Mouse (Mus musculus) heart, embryonic 12.5 days (tissue): ENCODE data around the gene Hapln1. TPM values are rescaled to one million over a fixed set of nuclear protein-coding genes. Genes with fewer than 3 reads are reported as not detected.

Experiments
- ATAC-seq: fragments of 200-750 bp; cut with Nextera tagmentation; 2 replicates; pipeline ENCODE4 v1.8.0; 2017; ENCODE audit warnings: moderate TSS enrichment, moderate library complexity; ENCODE audit not compliant: insufficient number of reproducible peaks, low FRiP score
- H3K27ac ChIP-seq: fragments of 300-500 bp; sonication (generic); 2 replicates; pipeline ENCODE4 v1.5.1; 2016; ENCODE audit warnings: mild to moderate bottlenecking, moderate library complexity; ENCODE audit not compliant: poor library complexity, severe bottlenecking
- H3K27me3 ChIP-seq: fragments of 300-500 bp; sonication (generic); replicated peaks from 2 replicates; pipeline ENCODE4 v1.6.1; 2016; ENCODE audit warnings: mild to moderate bottlenecking, moderate library complexity
- H3K36me3 ChIP-seq: fragments of 300-500 bp; sonication (generic); 2 replicates; pipeline ENCODE4 v1.6.1; 2016; ENCODE audit warnings: mild to moderate bottlenecking, moderate library complexity
- H3K4me1 ChIP-seq: fragments of 300-500 bp; sonication (generic); replicated peaks from 2 replicates; pipeline ENCODE4 v1.6.1; 2016; ENCODE audit warnings: mild to moderate bottlenecking
- H3K4me2 ChIP-seq: fragments of 300-500 bp; sonication (generic); 2 replicates; pipeline ENCODE4 v1.6.1; 2016; ENCODE audit warnings: mild to moderate bottlenecking, moderate library complexity
- H3K4me3 ChIP-seq: fragments of 300-500 bp; sonication (generic); 2 replicates; pipeline ENCODE4 v1.5.1; 2016; ENCODE audit warnings: mild to moderate bottlenecking
- H3K9ac ChIP-seq: fragments of 300-500 bp; sonication (generic); 2 replicates; pipeline ENCODE4 v1.6.1; 2016; ENCODE audit warnings: mild to moderate bottlenecking, moderate library complexity
- H3K9me3 ChIP-seq: fragments of 300-500 bp; sonication (generic); replicated peaks from 2 replicates; pipeline ENCODE4 v1.6.1; 2016; ENCODE audit warnings: mild to moderate bottlenecking, moderate library complexity
- WGBS: fragments of 180-500 bp; shearing (Covaris S2); methylation state at CpG from one replicate; pipeline ENCODE4 v1.1.7; 2016; 5-methylcytosine and 5-hydroxymethylcytosine counted together
- polyA plus RNA-seq: library from polyadenylated mRNA; unstranded; fragments of >200 nt; fragmentation: Nextera tagmentation; extraction: Ambion mirVana; gene quantifications from 2 replicates; pipeline ENCODE4 v1.2.1, GENCODE M21; 2016

Gene Hapln1
- polyA plus RNA-seq, 1 experiment from 2014 or later = 43.8 TPM

- no peaks in the 10 kb centered on the region for H3K36me3 ChIP-seq
- H3K4me2 ChIP-seq = no peak overlapping the region
- no peaks in the 10 kb centered on the region for H3K27me3 ChIP-seq
- H3K9ac ChIP-seq = no peak overlapping the region
- no peaks in the 10 kb centered on the region for H3K9me3 ChIP-seq
- no peak for ATAC-seq
- 27% methylated on average over 2 of the region's 2 CpGs for WGBS
- peaks cover 10% of the 10 kb centered on the region; the same call in 1 of the 2 replicates for H3K4me1 ChIP-seq
- no peak overlapping the region for H3K4me3 ChIP-seq
- H3K27ac ChIP-seq = no peak overlapping the region
Observed at GRCm38 (mm10) chr13:89548203-89548740, 8.7 kb downstream of the Hapln1 start.

GRCm38 (mm10) chr13:89549507-89549906 is 9.9 kb downstream of the Hapln1 start:
- Histone ChIP-seq H3K4me2 (no peak overlapping the region), H3K27me3 (no peaks in the 10 kb centered on the region), H3K27ac (no peak overlapping the region), H3K9me3 (no peaks in the 10 kb centered on the region), H3K36me3 (no peaks in the 10 kb centered on the region), H3K4me3 (no peak overlapping the region), H3K9ac (no peak overlapping the region), H3K4me1 (peaks cover 10% of the 10 kb centered on the region; the same call in 1 of the 2 replicates)
- ATAC-seq = no peak
- WGBS = 46% methylated on average over 4 of the region's 4 CpGs

- Histone ChIP-seq H3K9ac (no peak overlapping the region), H3K27ac (no peak overlapping the region), H3K4me1 (peaks cover 10% of the 10 kb centered on the region; the same call in 1 of the 2 replicates), H3K4me2 (no peak overlapping the region), H3K27me3 (no peaks in the 10 kb centered on the region), H3K36me3 (no peaks in the 10 kb centered on the region), H3K4me3 (no peak overlapping the region), H3K9me3 (no peaks in the 10 kb centered on the region)
- 15% methylated on average over 1 of the region's 1 CpGs for WGBS
- no peak for ATAC-seq
Observed at GRCm38 (mm10) chr13:89551502-89551901, 11.9 kb downstream of the Hapln1 start.

- 85% methylated on average over 5 of the region's 5 CpGs for WGBS
- H3K9ac ChIP-seq = no peak overlapping the region
- H3K27me3 ChIP-seq = no peaks in the 10 kb centered on the region
- H3K4me2 ChIP-seq = no peak overlapping the region
- no peak for ATAC-seq
- H3K36me3 ChIP-seq = no peaks in the 10 kb centered on the region
- H3K9me3 ChIP-seq = no peaks in the 10 kb centered on the region
- H3K4me3 ChIP-seq = no peak overlapping the region
- no peaks in the 10 kb centered on the region for H3K4me1 ChIP-seq
- H3K27ac ChIP-seq = no peak overlapping the region
Observed at GRCm38 (mm10) chr13:89564518-89564917, 24.9 kb downstream of the Hapln1 start.

GRCm38 (mm10) chr13:89566300-89566699 is 26.7 kb downstream of the Hapln1 start:
- Histone ChIP-seq H3K4me1 (no peaks in the 10 kb centered on the region), H3K9ac (no peak overlapping the region), H3K4me2 (no peak overlapping the region), H3K4me3 (no peak overlapping the region), H3K27ac (no peak overlapping the region), H3K9me3 (no peaks in the 10 kb centered on the region), H3K36me3 (no peaks in the 10 kb centered on the region), H3K27me3 (no peaks in the 10 kb centered on the region)
- no peak for ATAC-seq
- 74% methylated on average over 4 of the region's 4 CpGs for WGBS

- ATAC-seq = no peak
- Histone ChIP-seq H3K4me2 (no peak overlapping the region), H3K9me3 (no peaks in the 10 kb centered on the region), H3K36me3 (no peaks in the 10 kb centered on the region), H3K4me1 (no peaks in the 10 kb centered on the region), H3K27me3 (no peaks in the 10 kb centered on the region), H3K4me3 (no peak overlapping the region), H3K9ac (no peak overlapping the region), H3K27ac (no peak overlapping the region)
- 91% methylated on average over 2 of the region's 2 CpGs for WGBS
Observed at GRCm38 (mm10) chr13:89579115-89579514, 39.5 kb downstream of the Hapln1 start.

GRCm38 (mm10) chr13:89583138-89583746 is 43.6 kb downstream of the Hapln1 start:
- ATAC-seq = no peak
- H3K27ac ChIP-seq = no peak overlapping the region
- H3K4me2 ChIP-seq = no peak overlapping the region
- H3K36me3 ChIP-seq = no peaks in the 10 kb centered on the region
- WGBS = 68% methylated on average over 4 of the region's 4 CpGs
- H3K9me3 ChIP-seq = no peaks in the 10 kb centered on the region
- no peaks in the 10 kb centered on the region for H3K27me3 ChIP-seq
- no peak overlapping the region for H3K4me3 ChIP-seq
- no peaks in the 10 kb centered on the region for H3K4me1 ChIP-seq
- no peak overlapping the region for H3K9ac ChIP-seq

- Histone ChIP-seq H3K9me3 (no peaks in the 10 kb centered on the region), H3K36me3 (no peaks in the 10 kb centered on the region), H3K4me1 (no peaks in the 10 kb centered on the region), H3K4me3 (no peak overlapping the region), H3K9ac (no peak overlapping the region), H3K4me2 (no peak overlapping the region), H3K27me3 (no peaks in the 10 kb centered on the region), H3K27ac (no peak overlapping the region)
- WGBS = 60% methylated on average over 10 of the region's 10 CpGs
- no peak for ATAC-seq
Observed at GRCm38 (mm10) chr13:89583747-89584738, 44.4 kb downstream of the Hapln1 start.

DNA sequence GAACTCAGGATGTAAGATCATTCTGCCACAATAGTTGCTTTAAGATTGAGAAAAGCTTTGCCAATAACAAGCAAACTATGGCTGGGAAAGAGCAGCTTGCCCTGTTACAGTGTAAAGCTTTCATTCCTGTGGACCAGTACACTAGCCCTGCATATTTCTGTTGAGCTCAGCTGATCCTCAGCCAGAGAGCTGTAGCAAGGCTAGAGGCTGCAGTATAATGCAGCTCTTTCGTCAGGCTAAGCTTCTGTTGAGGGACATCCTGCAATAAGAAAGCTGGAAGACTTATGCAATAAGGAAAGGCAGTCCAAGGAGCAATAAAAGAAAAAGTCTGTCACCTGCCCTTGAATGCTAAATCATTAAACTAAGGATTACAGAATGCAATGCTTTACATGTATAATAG is 45.5 kb downstream of the Hapln1 start:
- no peak overlapping the region for H3K27ac ChIP-seq
- no peaks in the 10 kb centered on the region for H3K27me3 ChIP-seq
- H3K4me3 ChIP-seq = no peak overlapping the region
- H3K4me2 ChIP-seq = no peak overlapping the region
- ATAC-seq = no peak
- 82% methylated on average over 1 of the region's 1 CpGs for WGBS
- no peaks in the 10 kb centered on the region for H3K4me1 ChIP-seq
- H3K9ac ChIP-seq = no peak overlapping the region
- no peaks in the 10 kb centered on the region for H3K9me3 ChIP-seq
- H3K36me3 ChIP-seq = no peaks in the 10 kb centered on the region

DNA sequence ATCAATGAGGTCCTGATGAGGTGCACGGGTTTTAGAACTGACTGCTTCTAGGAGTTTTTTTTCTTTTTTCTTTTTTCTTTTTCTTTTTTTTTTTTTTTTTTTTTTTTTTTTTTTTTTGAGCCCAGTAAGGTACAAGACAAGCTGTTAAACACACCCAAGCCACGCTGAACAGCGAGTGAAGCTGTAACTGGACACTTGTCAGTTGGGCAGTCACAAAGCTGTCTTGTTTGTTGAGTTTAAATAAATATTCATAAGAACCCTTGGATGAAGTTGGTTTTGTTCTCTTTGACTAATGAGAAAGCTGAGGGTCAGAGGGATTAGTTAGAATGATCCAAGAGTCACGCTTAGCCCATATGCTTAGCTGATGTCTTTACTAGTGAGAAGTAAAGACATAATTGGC is 55.5 kb downstream of the Hapln1 start:
- H3K9me3 ChIP-seq = peaks cover 10% of the 10 kb centered on the region; the same call in 1 of the 2 replicates
- no peaks in the 10 kb centered on the region for H3K27me3 ChIP-seq
- no peak overlapping the region for H3K4me3 ChIP-seq
- H3K4me1 ChIP-seq = no peaks in the 10 kb centered on the region
- peaks cover 10% of the 10 kb centered on the region for H3K36me3 ChIP-seq
- no peak overlapping the region for H3K9ac ChIP-seq
- WGBS = 81% methylated on average over 4 of the region's 4 CpGs
- no peak overlapping the region for H3K27ac ChIP-seq
- ATAC-seq = no peak
- no peak overlapping the region for H3K4me2 ChIP-seq

GRCm38 (mm10) chr13:89597354-89597753 is 57.8 kb downstream of the Hapln1 start:
- H3K9ac ChIP-seq = no peak overlapping the region
- ATAC-seq = no peak
- no peak overlapping the region for H3K4me2 ChIP-seq
- H3K27ac ChIP-seq = no peak overlapping the region
- peaks cover 10% of the 10 kb centered on the region; the same call in 1 of the 2 replicates for H3K9me3 ChIP-seq
- no peak overlapping the region for H3K4me3 ChIP-seq
- H3K27me3 ChIP-seq = no peaks in the 10 kb centered on the region
- H3K4me1 ChIP-seq = no peaks in the 10 kb centered on the region
- H3K36me3 ChIP-seq = peaks cover 10% of the 10 kb centered on the region
